Mouse (Mus musculus) ovary, adult 18-20 months (tissue): Measurements from ENCODE around the gene Mis12.

Source experiments
- DNase-seq: peaks from one replicate; pipeline ENCODE4 v3.0.0; 2022; ENCODE audit warnings: low spot score, mixed read lengths

Mis12 gene

GRCm38 (mm10) chr11:71019201-71020068 is at the start of gene Mis12, which contains the start of gene Derl2:
TSS of gene Mis12 (plus strand) at chr11:71019611.
TSS of gene Derl2 (minus strand) at chr11:71019841.
- DNase-seq, result peak; percentile 99

- peak; percentile 90 for DNase-seq
Measured at GRCm38 (mm10) chr11:70969821-70970559, 49.4 kb upstream of the Mis12 start, which contains the start of the genes Nup88 and Rpain. TSS of gene Nup88 (minus strand) at chr11:70969973. TSS of gene Rpain (plus strand) at chr11:70970213.

GRCm38 (mm10) chr11:70970560-70971540 is 48.6 kb upstream of the Mis12 start:
- no peak for DNase-seq

GRCm38 (mm10) chr11:70972586-70972985 is 46.8 kb upstream of the Mis12 start:
- DNase-seq, result no peak

GRCm38 (mm10) chr11:70973947-70974346 is 45.5 kb upstream of the Mis12 start:
- DNase-seq, result no peak

- no peak for DNase-seq
Measured at GRCm38 (mm10) chr11:70975193-70975592, 44.2 kb upstream of the Mis12 start.

- DNase-seq, result no peak
Measured at GRCm38 (mm10) chr11:70977293-70977692, 42.1 kb upstream of the Mis12 start.

- no peak for DNase-seq
Measured at GRCm38 (mm10) chr11:70980232-70980631, 39.2 kb upstream of the Mis12 start.

- DNase-seq, result no peak
Measured at GRCm38 (mm10) chr11:70980751-70981510, 38.5 kb upstream of the Mis12 start.

GRCm38 (mm10) chr11:70982030-70982429 is 37.4 kb upstream of the Mis12 start:
- DNase-seq, result no peak

GRCm38 (mm10) chr11:70982557-70983228 is 36.7 kb upstream of the Mis12 start, which contains the start of gene C1qbp:
TSS of gene C1qbp (minus strand) at chr11:70983026.
- peak; percentile 84 for DNase-seq

- no peak for DNase-seq
Measured at GRCm38 (mm10) chr11:71001167-71001566, 18.2 kb upstream of the Mis12 start.

GRCm38 (mm10) chr11:71003611-71004315 is 15.6 kb upstream of the Mis12 start:
- peak; percentile 52 for DNase-seq

- DNase-seq, result peak; percentile 96
Measured at GRCm38 (mm10) chr11:71004316-71004773, 15.1 kb upstream of the Mis12 start, which contains the start of gene Dhx33. TSS of gene Dhx33 (minus strand) at chr11:71004437.

GRCm38 (mm10) chr11:71005046-71005445 is 14.4 kb upstream of the Mis12 start:
- DNase-seq, result no peak

- no peak for DNase-seq
Measured at GRCm38 (mm10) chr11:71007026-71007425, 12.4 kb upstream of the Mis12 start.

GRCm38 (mm10) chr11:71007831-71008230 is 11.6 kb upstream of the Mis12 start:
- no peak for DNase-seq

- no peak for DNase-seq
Measured at GRCm38 (mm10) chr11:71008321-71008720, 11.1 kb upstream of the Mis12 start.

GRCm38 (mm10) chr11:71012743-71013142 is 6.7 kb upstream of the Mis12 start:
- no peak for DNase-seq
